Mouse (Mus musculus) lung, embryonic 14.5 days (tissue): ENCODE measurements around the gene Sorcs2. TPM values are rescaled to one million over a fixed set of nuclear protein-coding genes. Genes with fewer than 3 reads are reported as not detected.

Source experiments
- ATAC-seq: fragments of 200-750 bp; cut with Nextera tagmentation; 2 replicates; pipeline ENCODE4 v1.8.0; 2017; ENCODE audit warnings: mild to moderate bottlenecking, moderate TSS enrichment, moderate library complexity; ENCODE audit not compliant: insufficient read depth
- DNase-seq: peaks from one replicate; pipeline ENCODE4 v3.0.0-alpha.2; 2015
- H3K27ac ChIP-seq: fragments of 300-500 bp; sonication (generic); 2 replicates; pipeline ENCODE4 v1.5.1; 2014; ENCODE audit warnings: low read depth, mild to moderate bottlenecking, moderate library complexity
- H3K27me3 ChIP-seq: fragments of 300-500 bp; sonication (generic); 2 replicates; pipeline ENCODE4 v1.6.1; 2014; ENCODE audit warnings: low read length, control low read depth; ENCODE audit not compliant: insufficient read depth
- H3K36me3 ChIP-seq: fragments of 300-500 bp; sonication (generic); 2 replicates; pipeline ENCODE4 v1.6.1; 2014; ENCODE audit warnings: control low read depth; ENCODE audit not compliant: insufficient read depth
- H3K4me1 ChIP-seq: fragments of 300-500 bp; sonication (generic); 2 replicates; pipeline ENCODE4 v1.6.1; 2014; ENCODE audit warnings: antibody characterized with exemption, control low read depth; ENCODE audit not compliant: insufficient read depth
- H3K4me2 ChIP-seq: fragments of 300-500 bp; sonication (generic); 2 replicates; pipeline ENCODE4 v1.6.1; 2014; ENCODE audit warnings: mild to moderate bottlenecking
- H3K4me3 ChIP-seq: fragments of 300-500 bp; sonication (generic); 2 replicates; pipeline ENCODE4 v1.5.1; 2014; ENCODE audit warnings: low read depth, low read length
- H3K9ac ChIP-seq: fragments of 300-500 bp; sonication (generic); 2 replicates; pipeline ENCODE4 v1.6.1; 2014
- H3K9me3 ChIP-seq: fragments of 300-500 bp; sonication (generic); 2 replicates; pipeline ENCODE4 v1.6.1; 2016; ENCODE audit warnings: low read depth, low read length, control low read depth
- CTCF ChIP-seq: IDR thresholded peaks from 2 replicates; pipeline ENCODE4 v1.5.1; 2016; ENCODE audit warnings: antibody characterized with exemption, low read depth
- WGBS: fragments of 180-500 bp; shearing (Covaris S2); extraction: QIAGEN DNeasy Blood & Tissue Kit; methylation state at CpG from one replicate; pipeline ENCODE4 v1.1.7; 2014; 5-methylcytosine and 5-hydroxymethylcytosine counted together
- microRNA-seq: library from miRNA; unstranded; fragments of <30 nt; microRNA quantifications from one replicate; pipeline ENCODE4, GENCODE M21; 2016; ENCODE audit warnings: borderline number of aligned reads
- polyA plus RNA-seq: library from polyadenylated mRNA; unstranded; fragments of >200 nt; fragmentation: Nextera tagmentation; extraction: Ambion mirVana; gene quantifications from 2 replicates; pipeline ENCODE4 v1.2.1, GENCODE M21; 2014

The Sorcs2 gene
- polyA plus RNA-seq, 1 experiment from 2014 or later = 20.6 TPM

DNA sequence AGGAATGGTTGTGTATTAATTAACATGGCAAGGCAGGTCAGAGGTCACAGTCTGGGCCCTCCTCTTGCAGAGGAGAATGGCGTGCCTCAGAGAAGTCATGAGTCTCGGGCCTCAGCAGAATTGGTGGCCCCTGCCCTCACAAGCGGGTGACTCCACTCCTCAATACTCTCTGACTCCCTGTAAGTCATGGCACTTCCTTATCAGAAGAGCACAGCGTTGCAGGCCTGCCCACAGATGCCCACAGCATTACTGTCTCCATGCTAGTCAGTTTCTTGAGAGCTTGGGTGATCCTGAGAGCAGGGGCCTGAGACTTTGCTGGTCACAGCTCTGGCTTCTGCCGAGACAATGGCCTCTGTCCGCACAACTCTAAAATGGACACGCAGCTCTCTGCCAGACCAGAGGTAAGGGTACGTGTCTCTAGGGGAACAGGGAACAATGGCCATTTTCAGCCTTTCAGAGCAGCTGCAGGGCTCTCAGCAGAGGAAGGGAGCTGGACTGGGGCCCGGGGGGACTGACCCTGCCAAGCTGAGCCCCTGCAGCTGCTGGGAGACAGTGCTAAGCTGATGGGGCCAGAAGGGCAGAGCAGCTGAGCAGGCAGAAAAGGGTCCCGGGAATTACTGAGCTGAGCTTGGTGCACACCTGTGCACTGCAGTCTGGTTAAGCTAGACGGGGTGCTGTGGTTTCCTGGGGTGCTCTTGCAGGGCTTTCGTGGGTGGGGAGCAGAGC, 427.4 kb downstream of the Sorcs2 start:
- DNase-seq = peak; percentile 74
- peak; percentile 37 for ATAC-seq
- no peak overlapping the region for H3K9ac ChIP-seq
- H3K27ac ChIP-seq = peak overlapping the region; percentile 58; the same call in 1 of the 2 replicates
- no peak overlapping the region for H3K4me2 ChIP-seq
- H3K36me3 ChIP-seq = peaks cover 61% of the 10 kb centered on the region
- no peaks in the 10 kb centered on the region for H3K27me3 ChIP-seq
- no peak for TF ChIP-seq CTCF
- H3K4me3 ChIP-seq = no peak overlapping the region
- peaks cover 15% of the 10 kb centered on the region; the same call in 1 of the 2 replicates for H3K4me1 ChIP-seq
- no peaks in the 10 kb centered on the region for H3K9me3 ChIP-seq
- 52% methylated on average over 12 of the region's 12 CpGs for WGBS

DNA sequence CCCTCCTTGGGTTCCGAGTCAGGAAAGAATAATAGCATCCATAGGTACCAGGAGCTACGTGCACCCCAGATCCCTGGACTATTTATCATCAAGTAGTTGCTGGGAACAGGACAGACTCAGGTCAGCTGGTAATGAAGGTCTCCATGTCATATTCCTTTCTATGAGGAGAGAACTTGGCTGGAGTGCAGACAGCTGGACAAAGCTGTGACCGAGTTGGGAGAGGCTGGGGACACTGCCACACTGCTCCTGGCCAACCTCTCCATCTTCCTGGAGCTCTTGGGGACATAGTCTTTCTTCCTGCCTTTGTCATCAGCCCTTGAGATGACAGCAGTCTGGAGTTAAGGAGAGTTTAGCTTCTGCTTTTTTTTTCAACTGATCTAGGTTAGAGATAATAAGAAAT, 428.1 kb downstream of the Sorcs2 start:
- Histone ChIP-seq H3K27ac (no peak overlapping the region), H3K4me3 (no peak overlapping the region), H3K9ac (no peak overlapping the region), H3K9me3 (no peaks in the 10 kb centered on the region), H3K4me2 (no peak overlapping the region), H3K4me1 (peaks cover 15% of the 10 kb centered on the region; the same call in 1 of the 2 replicates), H3K36me3 (peaks cover 64% of the 10 kb centered on the region), H3K27me3 (no peaks in the 10 kb centered on the region)
- WGBS = 46% methylated on average over 3 of the region's 3 CpGs
- ATAC-seq (no peak), DNase-seq (peak; percentile 32)
- no peak for TF ChIP-seq CTCF

Small RNA genes lying within 50 kb of the gene (microRNA-seq; reads per million reads assigned to microRNA genes)
- gene Mir7689 = 15.7 reads per million, percentile 29 among the genes with 10 or more reads in this experiment

Other genes with a start within 250 kb of the Sorcs2 start
- gene Psapl1, start 194.1 kb downstream of the Sorcs2 start, polyA plus RNA-seq = 0.20 TPM in 1 of 2 replicates, not detected in the other
- 53.1 and 53.2 TPM in 2 replicates for gene Grpel1, start 66.9 kb upstream of the Sorcs2 start, polyA plus RNA-seq
- 2.7 and 3.5 TPM in 2 replicates for gene Tada2b, start 86.1 kb upstream of the Sorcs2 start, polyA plus RNA-seq
- gene Ccdc96, start 86.4 kb upstream of the Sorcs2 start, polyA plus RNA-seq = 0.28 and 0.54 TPM in 2 replicates
- gene Tbc1d14, start 195.1 kb upstream of the Sorcs2 start, polyA plus RNA-seq = 31.1 and 31.3 TPM in 2 replicates